Mouse (Mus musculus): ENCODE results near the gene Wfdc11.
"Not testable (repeated sequence)": the region's sequence is repeated elsewhere in the genome, so short reads cannot be mapped to it uniquely, and the experiment has no call there.

Wfdc11 gene

GRCm38 (mm10) chr2:164638696-164639095, 35.2 kb downstream of the Wfdc11 start, which contains the start of gene Wfdc16:
Gene Wfdc16 (minus strand): TSS chr2:164638796.
- no peak for DNase-seq (ENCODE audit: low read depth)

- DNase-seq (ENCODE audit: low read depth), result no peak
These were observed 38.6 kb downstream of the Wfdc11 start for GRCm38 (mm10) chr2:164635266-164635665.

DNA sequence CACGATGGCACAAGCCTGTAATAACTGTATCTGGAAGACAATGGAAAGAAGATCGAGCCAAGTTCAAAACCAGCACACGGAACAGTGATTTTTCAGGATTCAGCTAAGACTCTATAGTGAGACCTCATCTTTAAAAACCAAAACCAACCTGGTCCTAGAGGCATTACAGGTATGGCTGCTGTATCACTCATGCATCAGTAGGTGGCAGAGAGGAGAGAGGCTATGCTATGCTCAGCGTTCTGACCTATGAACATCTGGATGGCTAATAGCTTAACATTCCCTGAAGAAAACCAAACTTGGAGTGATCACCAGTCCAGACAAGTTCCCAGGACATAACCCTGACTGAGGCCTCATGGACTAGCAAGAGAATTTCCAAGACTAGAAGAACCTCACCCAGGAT, 52.1 kb downstream of the Wfdc11 start:
- DNase-seq (ENCODE audit: low read depth), result no peak

DNA sequence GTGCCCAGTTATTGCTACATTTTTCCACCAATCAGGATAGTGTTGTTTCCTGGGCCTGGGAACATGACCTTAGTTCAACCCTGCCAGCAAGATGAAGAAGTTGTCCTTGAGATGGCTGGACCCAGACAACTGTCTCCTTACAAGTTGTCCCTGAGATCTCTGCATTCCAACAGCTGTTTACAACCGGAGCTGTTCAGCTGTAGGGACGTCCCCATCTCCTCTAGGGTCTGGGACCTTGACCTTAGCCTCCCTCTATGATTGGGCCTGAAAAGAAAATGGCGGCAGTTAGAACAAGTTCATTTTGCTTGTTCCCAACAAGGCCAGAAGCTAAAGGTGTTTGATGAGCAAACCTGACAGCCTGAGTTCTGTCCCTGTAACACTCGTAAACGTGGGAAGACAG, 54.8 kb downstream of the Wfdc11 start:
- no peak for DNase-seq (ENCODE audit: low read depth)

GRCm38 (mm10) chr2:164615386-164615785, 58.5 kb downstream of the Wfdc11 start:
- no peak for DNase-seq (ENCODE audit: low read depth)

- DNase-seq (ENCODE audit: low read depth), result not testable (repeated sequence)
These were observed 60.4 kb downstream of the Wfdc11 start, which contains the start of the genes Wfdc6b and Wfdc8 for GRCm38 (mm10) chr2:164613471-164613870. Gene Wfdc6b (plus strand): TSS chr2:164613522. Gene Wfdc8 (minus strand): TSS chr2:164613626.
